Mouse (Mus musculus) adrenal gland, postnatal 14 days (tissue): ENCODE measurements at regions not wholly inside any gene's neighbourhood (a gene's known extent, or its start where the extent isn't known, plus 50 kb on each side); places are given as distances from the start of the nearest gene placed in this dataset.
"Not testable (repeated sequence)": the region's sequence is repeated elsewhere in the genome, so short reads cannot be mapped to it uniquely, and the experiment has no call there.

Experiments used
- DNase-seq: peaks from one replicate; pipeline ENCODE4 v3.0.0; 2021; ENCODE audit warnings: mixed read lengths

DNA sequence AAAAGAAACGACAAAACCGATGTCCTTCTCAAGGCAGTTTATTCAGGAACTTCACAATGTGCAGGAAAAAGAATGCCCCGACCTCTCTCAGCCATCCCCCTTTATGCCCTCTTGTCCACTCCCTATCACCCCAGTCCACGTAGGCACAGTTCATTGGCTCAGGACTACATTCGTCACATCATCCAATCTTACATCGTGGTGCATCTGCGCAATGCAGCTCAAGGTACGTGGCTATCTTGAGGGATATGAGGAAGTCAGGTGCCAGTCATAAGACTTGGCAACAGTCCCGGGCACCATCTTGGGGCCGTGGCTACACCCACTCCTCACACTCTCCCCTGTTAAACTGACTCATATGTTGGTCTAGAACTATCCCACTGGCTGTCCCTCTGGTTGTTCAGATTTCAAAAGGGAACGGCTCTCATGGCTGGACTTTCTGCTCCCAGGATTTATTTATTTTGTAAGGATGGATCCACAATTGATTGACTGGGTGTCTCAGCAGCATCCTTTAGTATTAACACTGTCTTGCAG lies 87.4 kb upstream of the Olfr1402 start:
- DNase-seq, result not testable (repeated sequence)

DNA sequence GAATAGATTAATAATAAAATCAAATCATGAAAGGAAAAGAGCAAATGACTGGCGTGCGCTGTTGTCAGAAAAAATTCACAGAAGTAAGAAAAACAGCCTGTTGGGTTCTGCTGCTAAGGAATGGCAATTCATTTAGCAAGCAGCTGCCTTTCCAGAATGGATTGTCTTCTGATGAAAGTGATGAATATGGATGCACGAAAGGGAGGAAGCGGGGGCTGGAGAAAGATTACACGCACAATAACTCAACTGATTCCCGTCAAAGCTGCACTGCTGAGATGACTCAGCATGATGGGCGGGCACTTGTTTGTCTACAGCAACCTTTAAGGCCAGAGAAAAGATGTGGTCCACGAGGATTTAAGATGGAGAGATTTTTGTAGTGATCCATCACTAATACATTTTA lies 85.4 kb upstream of the Olfr1402 start:
- DNase-seq, result peak; percentile 6

DNA sequence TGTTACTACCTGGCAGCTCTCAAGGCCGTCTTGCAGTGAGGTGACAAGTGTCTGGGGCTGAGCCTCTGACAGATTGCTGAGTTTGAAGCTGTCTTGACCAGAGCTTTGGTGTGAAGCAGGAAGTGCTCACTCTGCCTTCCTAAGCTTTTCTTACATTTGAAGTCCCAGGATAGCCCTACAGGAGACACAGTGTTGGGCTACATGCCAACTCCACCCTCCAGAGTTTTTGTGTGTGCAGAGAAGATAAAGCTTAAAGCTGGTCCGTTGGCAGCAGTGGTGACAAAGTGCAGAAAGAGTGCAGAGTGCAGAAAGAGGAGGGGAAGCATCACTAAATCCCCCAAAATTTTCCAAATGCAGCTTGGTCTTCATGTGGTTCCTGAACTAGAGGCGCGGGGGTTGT lies 70.1 kb upstream of the Olfr1402 start:
- DNase-seq, result no peak

DNA sequence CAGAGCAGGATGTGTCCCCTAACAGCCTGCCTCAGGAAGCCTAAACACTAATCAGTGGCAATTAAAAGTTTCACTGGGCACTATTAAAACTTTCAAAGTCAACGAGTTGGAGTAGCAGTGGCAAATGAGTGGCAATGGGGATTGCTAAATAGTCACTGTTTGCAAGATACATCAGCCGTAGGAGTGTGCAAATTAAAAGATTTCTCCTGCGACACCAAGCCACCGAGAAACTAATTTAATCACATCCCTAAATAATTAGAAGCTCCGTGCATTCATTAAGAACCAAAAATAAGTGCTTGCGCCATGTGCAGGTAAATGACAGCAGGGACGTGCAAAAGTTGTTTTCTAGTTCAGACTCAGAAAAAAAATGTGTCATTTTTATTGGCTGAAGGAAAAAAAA lies 69.4 kb upstream of the Olfr1402 start:
- no peak for DNase-seq

DNA sequence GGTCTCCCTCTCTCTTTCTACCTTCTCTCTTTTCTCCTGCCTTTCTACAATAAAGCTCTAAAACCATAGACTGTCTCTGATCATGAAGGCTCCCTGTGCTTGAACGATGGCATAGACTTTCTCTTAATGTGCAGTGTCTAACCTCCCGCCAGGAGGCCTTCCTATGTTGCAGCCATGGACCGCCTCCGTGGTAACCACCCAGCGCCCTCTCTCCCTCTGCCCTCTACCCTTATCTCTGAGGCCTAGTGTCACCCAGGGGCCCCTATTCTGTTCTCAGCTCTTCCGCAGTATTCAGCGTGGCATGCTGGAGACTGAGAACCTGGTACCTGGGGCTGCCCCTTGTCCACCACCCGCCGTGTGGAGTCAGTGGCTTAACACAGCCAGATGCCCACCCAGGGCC lies 67.5 kb upstream of the Olfr1402 start:
- no peak for DNase-seq
